Mouse (Mus musculus) kidney, postnatal 10 days (tissue): ENCODE results near the gene Nr5a2.
A peak's percentile ranks its signal among the peaks of the same experiment; 100 is the strongest.
"Not testable (repeated sequence)": the region's sequence is repeated elsewhere in the genome, so short reads cannot be mapped to it uniquely, and the experiment has no call there.

Source experiments
- DNase-seq: peaks from one replicate; pipeline ENCODE4 v3.0.0; 2021; ENCODE audit warnings: mixed read lengths

Gene Nr5a2

DNA sequence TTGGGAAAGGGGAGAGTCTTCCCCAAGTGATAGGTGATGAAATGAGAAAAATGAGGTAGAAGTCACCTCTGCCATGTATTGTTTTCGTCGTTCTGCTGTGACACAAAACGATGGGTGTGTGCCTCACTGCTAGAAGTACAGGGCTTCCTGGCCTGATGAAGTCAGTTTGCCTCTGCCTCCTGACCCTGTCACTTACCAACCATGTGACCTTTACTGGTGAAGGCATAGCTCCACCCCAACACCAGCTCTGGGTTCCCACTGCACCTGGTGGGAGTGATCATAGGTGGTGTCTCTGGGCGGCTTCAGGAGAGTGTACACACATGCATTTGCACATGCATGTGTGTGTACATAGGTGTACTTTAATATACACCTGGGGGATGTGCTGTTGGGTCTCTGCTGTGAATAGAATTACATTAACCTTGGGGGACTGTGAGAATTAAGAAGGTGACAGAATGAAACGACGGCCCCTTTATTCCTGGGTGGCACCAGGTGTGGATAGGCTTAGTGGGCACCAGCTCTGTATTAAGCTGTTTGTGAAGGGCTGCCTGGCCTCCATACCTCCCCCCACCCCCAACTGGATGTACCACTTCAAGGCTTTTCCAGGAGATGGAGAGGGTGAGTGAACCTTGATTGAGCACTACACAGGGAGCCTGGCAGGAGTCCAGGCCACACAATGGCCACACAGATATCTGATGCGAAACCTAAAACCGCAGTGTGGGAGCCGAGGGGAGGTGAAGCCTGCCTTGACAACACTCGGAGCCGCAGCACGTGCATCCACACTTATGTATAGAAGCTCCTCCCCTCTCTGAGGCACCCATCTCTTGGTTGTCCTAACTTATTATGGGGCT, 127.7 kb downstream of the Nr5a2 start:
- peak; percentile 18 for DNase-seq

DNA sequence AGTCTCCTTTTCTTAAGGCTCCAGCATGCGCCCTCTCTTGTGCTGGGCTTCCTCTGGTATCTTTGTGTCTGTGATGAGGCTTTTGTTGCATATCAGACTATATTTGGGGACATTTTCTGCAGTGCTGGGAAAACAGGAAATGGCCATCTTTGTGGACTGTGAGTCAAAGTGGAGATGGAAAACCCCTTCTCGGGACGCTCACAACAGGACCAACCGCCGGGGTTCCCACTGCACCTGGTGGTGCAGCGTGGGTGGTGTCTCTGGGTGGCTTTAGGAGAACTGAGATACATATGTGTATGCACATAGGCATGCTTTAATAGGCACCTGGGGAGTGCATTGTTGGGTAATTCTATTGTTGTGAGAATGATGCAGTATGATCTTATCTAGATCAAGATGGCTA, 129.3 kb downstream of the Nr5a2 start:
- no peak for DNase-seq

DNA sequence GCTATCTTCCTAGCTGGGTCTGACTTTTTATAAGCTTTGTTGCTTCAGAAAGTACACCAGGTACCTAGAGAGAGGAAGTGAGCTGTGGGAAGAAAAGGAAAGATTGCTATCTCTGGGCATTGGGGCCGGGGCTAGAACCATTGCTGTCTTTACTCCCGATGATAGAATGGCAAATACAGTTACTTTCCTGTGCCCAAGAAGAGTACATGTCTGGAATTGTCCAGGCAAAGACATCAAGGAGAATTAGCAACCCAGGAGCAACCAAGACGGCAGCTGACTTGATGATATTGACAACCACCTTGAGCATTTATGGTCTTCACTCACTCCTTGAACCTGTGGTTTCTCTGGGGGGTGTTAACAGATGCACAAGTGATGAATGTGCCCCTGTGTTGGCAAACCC, 130.3 kb downstream of the Nr5a2 start:
- DNase-seq, result no peak

DNA sequence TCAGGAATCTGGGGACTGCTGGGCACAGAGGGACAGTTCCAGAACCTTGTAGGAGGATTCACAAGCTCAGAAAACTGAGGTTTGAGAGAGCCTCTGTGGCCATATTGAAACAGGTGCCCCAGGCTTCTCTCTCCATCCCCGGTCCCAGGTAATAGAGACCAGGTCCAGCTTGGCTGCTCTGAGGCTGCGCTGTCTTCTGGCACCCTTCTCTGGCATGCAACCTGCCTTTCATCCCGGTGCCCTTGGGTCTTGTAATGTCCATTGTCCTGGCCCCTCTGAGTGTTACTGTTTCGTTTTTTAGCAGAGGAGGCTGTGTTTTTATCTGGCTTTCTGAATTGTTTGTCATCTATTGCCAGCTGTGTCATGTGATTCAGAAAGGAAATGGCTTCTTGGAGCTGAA, 136.4 kb downstream of the Nr5a2 start:
- no peak for DNase-seq

DNA sequence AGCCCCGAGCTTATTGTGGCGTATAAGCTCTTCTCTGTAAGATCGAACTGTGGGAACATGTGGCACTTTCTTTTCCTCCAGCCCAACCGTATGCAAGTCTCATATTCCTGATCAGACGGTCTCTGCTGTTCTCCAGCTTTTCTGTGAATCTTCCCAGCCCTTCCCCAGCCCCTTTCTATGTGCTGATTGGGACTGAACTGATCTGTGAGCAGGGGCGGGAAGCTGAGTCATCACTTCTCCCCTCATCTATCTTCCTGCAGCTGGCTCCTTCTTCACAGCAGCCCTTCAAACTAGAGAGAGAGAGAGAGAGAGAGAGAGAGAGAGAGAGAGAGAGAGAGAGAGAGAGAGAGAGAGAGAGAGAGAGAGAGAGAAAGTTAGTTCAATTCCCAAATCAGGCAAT, 159.6 kb downstream of the Nr5a2 start:
- no peak for DNase-seq

DNA sequence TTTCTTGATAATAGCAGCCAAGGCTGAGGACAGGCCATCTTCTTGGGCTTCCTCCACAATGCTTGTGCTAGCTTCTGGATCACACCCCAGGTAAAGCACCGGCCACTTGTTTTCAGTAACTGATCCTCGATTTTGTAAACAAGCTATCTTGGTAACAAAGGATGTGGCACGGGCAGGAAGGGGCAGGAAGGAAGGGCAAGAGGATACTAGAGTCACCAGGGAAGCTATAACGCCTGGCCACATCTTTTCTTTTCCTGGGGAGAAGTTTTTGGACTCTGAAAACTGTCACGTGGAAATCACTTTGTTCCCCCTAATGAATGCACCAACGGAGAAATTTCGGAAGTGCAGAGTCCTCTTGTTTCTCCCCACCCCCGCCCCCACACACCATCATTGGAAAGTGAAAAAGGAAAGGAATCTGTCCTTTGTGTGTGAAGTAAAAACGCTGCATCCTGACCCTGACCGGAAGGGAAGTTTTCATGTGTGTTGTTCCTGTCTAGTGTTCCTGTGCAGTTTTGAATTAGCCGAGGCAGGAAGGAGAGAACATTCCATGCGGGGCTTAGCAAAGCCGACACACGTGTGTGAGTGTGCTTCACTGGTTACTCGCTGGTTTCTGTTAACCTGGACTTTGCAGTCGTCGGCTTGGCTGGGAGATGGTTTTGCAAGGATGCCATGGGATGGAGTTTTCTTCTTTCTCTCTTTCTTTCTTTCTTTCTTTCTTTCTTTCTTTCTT, 163.7 kb downstream of the Nr5a2 start:
- peak; percentile 39 for DNase-seq

DNA sequence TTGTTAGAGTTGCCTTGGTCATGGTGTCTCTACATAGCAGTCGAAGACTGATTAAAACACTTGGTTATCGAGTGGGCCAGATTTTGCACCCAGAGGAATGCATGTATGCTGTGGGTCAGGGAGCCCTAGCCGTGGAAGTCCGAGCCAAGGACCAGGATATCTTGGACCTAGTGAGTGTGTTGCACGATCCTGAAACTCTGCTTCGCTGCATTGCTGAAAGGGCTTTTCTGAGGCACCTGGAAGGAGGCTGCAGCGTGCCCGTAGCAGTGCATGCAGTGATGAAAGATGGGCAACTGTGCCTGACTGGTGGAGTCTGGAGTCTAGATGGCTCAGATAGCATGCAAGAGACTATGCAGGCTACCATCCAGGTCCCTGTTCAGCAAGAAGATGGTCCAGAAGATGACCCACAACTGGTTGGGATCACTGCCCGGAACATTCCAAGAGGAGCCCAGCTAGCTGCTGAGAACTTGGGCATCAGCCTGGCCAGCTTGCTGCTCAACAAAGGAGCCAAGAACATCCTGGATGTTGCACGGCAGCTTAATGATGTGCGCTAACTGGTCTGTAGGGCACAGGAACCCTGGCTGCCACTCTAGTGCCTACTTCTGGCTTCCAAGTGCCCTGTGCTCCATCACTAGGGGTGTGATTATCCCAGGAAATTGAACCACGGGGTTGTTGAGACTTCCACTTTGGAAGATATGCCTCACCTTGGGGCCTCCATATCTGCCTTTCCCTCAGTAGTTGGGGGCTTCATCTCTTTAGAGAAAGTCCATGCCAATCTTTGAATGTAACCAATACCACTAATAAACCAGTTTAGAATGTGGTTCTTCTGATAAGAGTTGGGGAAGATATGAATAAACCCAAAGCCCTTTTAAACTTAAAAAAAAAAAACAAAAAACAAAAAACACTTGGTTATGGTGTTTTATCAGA, 167.0 kb downstream of the Nr5a2 start:
- not testable (repeated sequence) for DNase-seq
